Mouse (Mus musculus) lung, embryonic 14.5 days (tissue): ENCODE data around the gene Ank3. TPM values are rescaled to one million over a fixed set of nuclear protein-coding genes. Genes with fewer than 3 reads are reported as not detected.
A peak's percentile ranks its signal among the peaks of the same experiment; 100 is the strongest.

Source experiments
- ATAC-seq: fragments of 200-750 bp; cut with Nextera tagmentation; 2 replicates; pipeline ENCODE4 v1.8.0; 2017; ENCODE audit warnings: mild to moderate bottlenecking, moderate TSS enrichment, moderate library complexity; ENCODE audit not compliant: insufficient read depth
- DNase-seq: peaks from one replicate; pipeline ENCODE4 v3.0.0-alpha.2; 2015
- H3K27ac ChIP-seq: fragments of 300-500 bp; sonication (generic); 2 replicates; pipeline ENCODE4 v1.5.1; 2014; ENCODE audit warnings: low read depth, mild to moderate bottlenecking, moderate library complexity
- H3K27me3 ChIP-seq: fragments of 300-500 bp; sonication (generic); 2 replicates; pipeline ENCODE4 v1.6.1; 2014; ENCODE audit warnings: low read length, control low read depth; ENCODE audit not compliant: insufficient read depth
- H3K36me3 ChIP-seq: fragments of 300-500 bp; sonication (generic); 2 replicates; pipeline ENCODE4 v1.6.1; 2014; ENCODE audit warnings: control low read depth; ENCODE audit not compliant: insufficient read depth
- H3K4me1 ChIP-seq: fragments of 300-500 bp; sonication (generic); 2 replicates; pipeline ENCODE4 v1.6.1; 2014; ENCODE audit warnings: antibody characterized with exemption, control low read depth; ENCODE audit not compliant: insufficient read depth
- H3K4me2 ChIP-seq: fragments of 300-500 bp; sonication (generic); 2 replicates; pipeline ENCODE4 v1.6.1; 2014; ENCODE audit warnings: mild to moderate bottlenecking
- H3K4me3 ChIP-seq: fragments of 300-500 bp; sonication (generic); 2 replicates; pipeline ENCODE4 v1.5.1; 2014; ENCODE audit warnings: low read depth, low read length
- H3K9ac ChIP-seq: fragments of 300-500 bp; sonication (generic); 2 replicates; pipeline ENCODE4 v1.6.1; 2014
- H3K9me3 ChIP-seq: fragments of 300-500 bp; sonication (generic); 2 replicates; pipeline ENCODE4 v1.6.1; 2016; ENCODE audit warnings: low read depth, low read length, control low read depth
- CTCF ChIP-seq: IDR thresholded peaks from 2 replicates; pipeline ENCODE4 v1.5.1; 2016; ENCODE audit warnings: antibody characterized with exemption, low read depth
- WGBS: fragments of 180-500 bp; shearing (Covaris S2); extraction: QIAGEN DNeasy Blood & Tissue Kit; methylation state at CpG from one replicate; pipeline ENCODE4 v1.1.7; 2014; 5-methylcytosine and 5-hydroxymethylcytosine counted together
- polyA plus RNA-seq: library from polyadenylated mRNA; unstranded; fragments of >200 nt; fragmentation: Nextera tagmentation; extraction: Ambion mirVana; gene quantifications from 2 replicates; pipeline ENCODE4 v1.2.1, GENCODE M21; 2014

The Ank3 gene
- polyA plus RNA-seq, 1 experiment from 2014 or later, result 16.2 TPM

DNA sequence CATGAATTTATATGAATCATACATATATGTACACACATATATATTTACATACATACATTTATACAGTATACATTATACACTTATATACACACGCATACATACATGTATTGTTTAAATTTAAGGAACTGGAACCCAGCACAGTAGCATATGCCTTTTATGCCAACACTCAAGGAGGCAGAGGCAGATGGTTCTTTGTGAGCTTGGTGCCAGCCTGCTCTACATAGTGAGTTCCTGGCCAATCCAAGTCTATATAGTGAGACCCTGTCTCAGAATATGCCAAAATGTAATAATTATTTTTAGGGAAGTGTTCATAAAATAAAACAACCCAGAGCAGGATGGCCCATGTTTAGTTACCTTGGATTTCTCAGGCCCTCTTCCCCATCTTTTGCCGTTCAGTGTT lies 581.1 kb downstream of the Ank3 start:
- 94% methylated on average over 2 of the region's 2 CpGs for WGBS
- TF ChIP-seq CTCF, result no peak
- no peak overlapping the region for H3K27ac ChIP-seq
- H3K4me1 ChIP-seq, result no peaks in the 10 kb centered on the region
- no peak for DNase-seq
- no peak overlapping the region for H3K9ac ChIP-seq
- H3K4me2 ChIP-seq, result no peak overlapping the region
- no peak overlapping the region for H3K4me3 ChIP-seq
- ATAC-seq, result no peak
- no peaks in the 10 kb centered on the region for H3K27me3 ChIP-seq
- H3K9me3 ChIP-seq, result no peaks in the 10 kb centered on the region
- H3K36me3 ChIP-seq, result no peaks in the 10 kb centered on the region

DNA sequence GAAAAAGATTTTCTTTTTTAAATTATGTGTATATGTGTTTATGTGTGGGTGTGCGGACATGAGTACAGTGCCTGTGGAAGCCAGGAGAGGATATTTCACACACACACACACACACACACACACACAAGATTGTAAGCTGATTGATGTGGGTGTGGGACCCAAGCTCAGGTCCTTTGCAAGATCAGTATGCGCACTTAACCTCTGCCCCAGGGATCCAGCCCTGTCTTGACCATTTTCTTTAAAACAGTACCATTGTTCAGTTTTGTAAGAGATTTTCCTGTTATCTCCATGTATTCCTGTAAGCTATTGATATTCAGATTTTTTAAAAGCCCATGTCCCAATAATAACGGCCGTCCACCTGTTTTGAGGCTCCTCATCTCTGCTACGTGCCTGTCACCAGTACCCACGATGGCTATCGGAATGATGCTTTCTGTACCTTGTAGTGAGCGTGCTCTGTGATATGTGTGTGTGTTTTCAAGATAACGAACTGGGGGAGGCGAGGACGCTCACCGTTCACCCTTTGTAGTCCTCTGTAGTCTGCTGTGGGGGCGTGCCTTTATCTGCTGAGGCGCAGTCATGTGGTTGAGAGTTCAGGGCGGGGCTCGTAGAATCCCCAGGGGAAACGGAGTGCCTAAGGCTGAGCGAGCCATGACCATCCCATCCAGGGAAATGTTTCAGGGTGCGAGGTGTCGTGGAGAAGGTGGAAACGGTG lies 583.0 kb downstream of the Ank3 start:
- H3K9ac ChIP-seq, result no peak overlapping the region
- no peak overlapping the region for H3K4me3 ChIP-seq
- no peak for ATAC-seq
- no peak for DNase-seq
- no peaks in the 10 kb centered on the region for H3K36me3 ChIP-seq
- no peak for TF ChIP-seq CTCF
- no peaks in the 10 kb centered on the region for H3K27me3 ChIP-seq
- no peak overlapping the region for H3K4me2 ChIP-seq
- WGBS, result 72% methylated on average over 21 of the region's 21 CpGs
- H3K9me3 ChIP-seq, result no peaks in the 10 kb centered on the region; the same call in 1 of the 2 replicates
- H3K4me1 ChIP-seq, result no peaks in the 10 kb centered on the region
- H3K27ac ChIP-seq, result no peak overlapping the region

DNA sequence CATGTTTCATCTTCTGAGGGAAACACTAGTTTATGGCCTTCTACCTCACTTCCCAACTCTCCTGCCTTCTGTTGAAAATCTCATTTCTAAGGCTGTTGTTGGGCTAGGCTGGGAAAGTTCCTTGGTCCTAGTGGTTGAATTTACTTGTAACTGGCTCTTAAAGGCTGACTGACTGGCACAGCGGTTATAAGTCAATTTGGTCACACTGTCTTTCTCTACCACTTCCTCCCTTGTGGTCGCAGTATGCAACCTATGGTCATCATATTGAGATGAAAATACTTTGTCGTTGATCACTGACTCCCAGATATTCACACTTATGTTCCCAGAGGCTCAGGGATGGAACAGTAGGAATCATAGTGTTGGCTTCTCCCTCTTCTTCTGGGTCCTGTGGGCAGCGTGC lies 584.1 kb downstream of the Ank3 start:
- ATAC-seq, result no peak
- H3K27me3 ChIP-seq, result no peaks in the 10 kb centered on the region

DNA sequence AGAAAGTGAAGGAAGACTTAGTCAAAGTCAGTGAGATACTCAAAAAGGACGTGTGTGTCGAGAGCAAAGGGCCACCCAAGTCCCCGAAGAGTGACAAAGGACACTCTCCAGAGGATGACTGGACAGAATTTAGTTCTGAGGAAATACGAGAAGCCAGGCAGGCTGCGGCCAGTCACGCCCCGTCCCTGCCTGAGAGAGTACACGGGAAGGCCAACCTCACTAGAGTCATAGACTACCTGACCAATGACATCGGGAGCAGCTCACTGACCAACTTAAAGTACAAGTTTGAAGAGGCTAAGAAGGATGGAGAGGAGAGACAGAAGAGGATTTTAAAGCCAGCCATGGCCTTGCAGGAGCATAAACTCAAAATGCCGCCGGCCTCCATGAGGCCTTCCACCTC lies 588.9 kb downstream of the Ank3 start:
- H3K36me3 ChIP-seq, result 0 out of 2 replicates have a peak, but pooled peaks cover 12% of the 10 kb centered on the region
- H3K4me3 ChIP-seq, result no peak overlapping the region
- no peak overlapping the region for H3K9ac ChIP-seq
- H3K27ac ChIP-seq, result no peak overlapping the region
- WGBS, result 93% methylated on average over 11 of the region's 11 CpGs
- ATAC-seq (no peak), DNase-seq (no peak)
- TF ChIP-seq CTCF, result no peak
- no peak overlapping the region for H3K4me2 ChIP-seq
- peaks cover 32% of the 10 kb centered on the region; the same call in 1 of the 2 replicates for H3K9me3 ChIP-seq
- no peaks in the 10 kb centered on the region for H3K4me1 ChIP-seq
- no peaks in the 10 kb centered on the region for H3K27me3 ChIP-seq

More for the DNA sequence above, 584.1 kb downstream of the Ank3 start:
- no peaks in the 10 kb centered on the region; the same call in 1 of the 2 replicates for H3K9me3 ChIP-seq
- no peak overlapping the region for H3K4me3 ChIP-seq
- no peak overlapping the region for H3K9ac ChIP-seq
- no peak for DNase-seq
- WGBS, result 87% methylated on average over 4 of the region's 4 CpGs
- no peaks in the 10 kb centered on the region for H3K4me1 ChIP-seq
- no peak overlapping the region for H3K27ac ChIP-seq
- H3K4me2 ChIP-seq, result no peak overlapping the region
- TF ChIP-seq CTCF, result no peak
- H3K36me3 ChIP-seq, result 0 out of 2 replicates have a peak, but pooled peaks cover 3% of the 10 kb centered on the region

DNA sequence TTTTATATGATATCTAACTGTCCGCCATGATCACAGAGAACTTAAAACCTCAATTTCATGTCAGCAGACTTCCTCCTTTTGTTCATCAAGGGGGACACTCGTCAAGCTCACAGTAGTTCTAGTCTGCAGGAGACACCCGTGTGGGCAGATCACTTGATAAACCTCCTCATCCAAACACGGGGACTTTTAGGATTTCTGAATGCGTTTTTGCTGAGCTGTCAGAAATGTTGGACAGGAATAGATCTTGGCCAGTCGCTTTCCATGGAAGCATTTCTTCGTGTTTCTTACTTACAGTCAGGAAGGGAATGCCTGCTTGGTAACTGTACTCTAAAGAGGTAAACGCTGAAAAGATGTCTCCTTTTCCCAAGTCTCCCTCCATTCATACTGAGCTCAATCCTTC lies 598.5 kb downstream of the Ank3 start:
- Histone ChIP-seq H3K27me3 (no peaks in the 10 kb centered on the region), H3K27ac (no peak overlapping the region), H3K4me1 (no peaks in the 10 kb centered on the region), H3K9me3 (peaks cover 6% of the 10 kb centered on the region; the same call in 1 of the 2 replicates), H3K4me3 (no peak overlapping the region), H3K9ac (no peak overlapping the region), H3K4me2 (no peak overlapping the region), H3K36me3 (0 out of 2 replicates have a peak, but pooled peaks cover 3% of the 10 kb centered on the region)
- 59% methylated on average over 8 of the region's 8 CpGs for WGBS
- TF ChIP-seq CTCF, result no peak
- DNase-seq (no peak), ATAC-seq (no peak)

DNA sequence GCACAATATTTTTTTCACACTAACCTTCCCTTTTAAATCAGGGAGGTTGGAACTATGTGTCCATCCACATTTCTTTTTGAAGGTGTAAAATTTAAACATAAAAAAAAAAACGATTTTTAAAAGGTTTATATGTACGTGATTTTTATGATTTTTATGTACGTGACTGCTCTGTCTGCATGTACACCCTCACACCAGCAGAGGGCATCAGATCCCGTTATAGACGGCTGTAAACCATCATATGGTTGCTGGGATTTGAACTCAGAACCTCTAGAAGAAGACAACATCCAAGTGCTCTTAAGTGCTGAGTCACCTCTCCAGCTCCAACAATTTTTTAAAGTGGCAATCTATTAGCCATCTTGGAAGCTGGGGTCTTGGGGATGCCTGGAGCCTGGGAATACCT lies 605.5 kb downstream of the Ank3 start:
- H3K9ac ChIP-seq, result no peak overlapping the region
- DNase-seq, result no peak
- no peaks in the 10 kb centered on the region for H3K9me3 ChIP-seq
- no peaks in the 10 kb centered on the region for H3K27me3 ChIP-seq
- H3K4me3 ChIP-seq, result no peak overlapping the region
- H3K36me3 ChIP-seq, result peaks cover 8% of the 10 kb centered on the region; the same call in 1 of the 2 replicates
- no peaks in the 10 kb centered on the region for H3K4me1 ChIP-seq
- no peak for ATAC-seq
- H3K27ac ChIP-seq, result no peak overlapping the region
- H3K4me2 ChIP-seq, result no peak overlapping the region
- 85% methylated on average over 5 of the region's 5 CpGs for WGBS
- peak; percentile 26; the same call in 1 of the 2 replicates for TF ChIP-seq CTCF

DNA sequence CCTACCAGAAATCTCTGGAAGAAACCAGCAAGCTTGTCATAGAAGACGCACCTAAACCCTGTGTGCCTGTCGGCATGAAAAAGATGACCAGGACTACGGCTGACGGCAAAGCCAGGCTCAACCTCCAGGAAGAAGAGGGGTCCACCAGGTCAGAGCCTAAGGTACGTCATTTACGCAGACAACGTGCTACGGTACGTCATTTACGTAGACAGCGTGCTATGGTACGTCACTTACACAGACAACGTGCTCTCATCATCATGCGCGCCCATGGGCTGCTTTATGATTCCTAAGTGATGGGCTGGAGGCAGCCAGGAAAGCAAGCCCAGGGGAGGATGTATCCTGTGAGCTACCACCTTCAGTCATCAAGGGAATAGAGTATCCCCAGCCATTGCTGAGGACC lies 606.3 kb downstream of the Ank3 start:
- 96% methylated on average over 15 of the region's 15 CpGs for WGBS
- no peaks in the 10 kb centered on the region for H3K27me3 ChIP-seq

More for the DNA sequence above, 606.3 kb downstream of the Ank3 start:
- no peak overlapping the region for H3K27ac ChIP-seq
- peaks cover 8% of the 10 kb centered on the region; the same call in 1 of the 2 replicates for H3K36me3 ChIP-seq
- DNase-seq (no peak), ATAC-seq (no peak)
- no peak overlapping the region for H3K9ac ChIP-seq
- H3K4me2 ChIP-seq, result no peak overlapping the region
- TF ChIP-seq CTCF, result no peak
- no peaks in the 10 kb centered on the region for H3K4me1 ChIP-seq
- H3K4me3 ChIP-seq, result no peak overlapping the region
- H3K9me3 ChIP-seq, result no peaks in the 10 kb centered on the region
